Mouse (Mus musculus): ENCODE results near the gene 1700088E04Rik. TPM values are rescaled to one million over a fixed set of nuclear protein-coding genes. Genes with fewer than 3 reads are reported as not detected.

Gene 1700088E04Rik
- polyA plus RNA-seq, 1 experiment from 2014 or later, result 9.4 TPM

DNA sequence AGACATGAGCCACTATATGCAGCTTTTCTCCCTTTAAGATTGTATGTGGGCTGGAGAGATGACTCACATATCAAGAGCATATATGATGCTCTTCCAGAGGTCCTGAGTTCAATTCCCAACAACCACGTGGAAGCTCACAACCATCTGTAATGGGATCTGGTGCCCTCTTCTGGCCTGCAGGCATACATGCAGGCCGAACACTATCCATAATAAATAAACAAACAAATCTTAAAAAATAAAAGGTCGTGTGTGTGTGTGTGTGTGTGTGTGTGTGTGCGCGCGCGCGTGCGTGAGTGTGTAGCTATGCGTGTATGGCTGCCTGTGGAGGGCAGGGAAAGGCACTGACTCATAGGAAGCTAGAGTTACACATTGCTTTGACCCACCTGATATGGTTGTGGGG lies 1.4 kb downstream of the 1700088E04Rik start:
- ATAC-seq (ENCODE audit: insufficient read depth, low FRiP score, low TSS enrichment), result no peak
- no peak overlapping the region for H3K9ac ChIP-seq (ENCODE audit: low read length)
- H3K36me3 ChIP-seq (ENCODE audit: control insufficient read depth, insufficient read depth, low read length), result 0 out of 2 replicates have a peak, but pooled peaks cover 2% of the 10 kb centered on the region
- no peak overlapping the region for H3K4me2 ChIP-seq (ENCODE audit: low read depth)
- peaks cover 11% of the 10 kb centered on the region for H3K4me1 ChIP-seq (ENCODE audit: control insufficient read depth, insufficient read depth, low read length)
- DNase-seq (ENCODE audit: low spot score), result no peak
- no peak overlapping the region for H3K27ac ChIP-seq (ENCODE audit: low read depth, low read length)
- no peaks in the 10 kb centered on the region for H3K27me3 ChIP-seq (ENCODE audit: control insufficient read depth, insufficient read depth, low read length)
- 60% methylated on average over 10 of the region's 10 CpGs for WGBS
- H3K9me3 ChIP-seq (ENCODE audit: control insufficient read depth, low read length), result no peaks in the 10 kb centered on the region
- no peak overlapping the region for H3K4me3 ChIP-seq (ENCODE audit: low read depth, low read length)

GRCm38 (mm10) chr15:79135783-79136575 lies 5.1 kb downstream of the 1700088E04Rik start:
- no peak overlapping the region for H3K27ac ChIP-seq (ENCODE audit: low read depth, low read length)
- WGBS, result 65% methylated on average over 11 of the region's 11 CpGs
- H3K4me2 ChIP-seq (ENCODE audit: low read depth), result no peak overlapping the region
- H3K9ac ChIP-seq (ENCODE audit: low read length), result no peak overlapping the region
- no peaks in the 10 kb centered on the region for H3K9me3 ChIP-seq (ENCODE audit: control insufficient read depth, low read length)
- no peak overlapping the region for H3K4me3 ChIP-seq (ENCODE audit: low read depth, low read length)
- no peaks in the 10 kb centered on the region for H3K36me3 ChIP-seq (ENCODE audit: control insufficient read depth, insufficient read depth, low read length)
- ATAC-seq (ENCODE audit: insufficient read depth, low FRiP score, low TSS enrichment) (no peak), DNase-seq (ENCODE audit: low spot score) (no peak)
- peaks cover 4% of the 10 kb centered on the region for H3K4me1 ChIP-seq (ENCODE audit: control insufficient read depth, insufficient read depth, low read length)
- H3K27me3 ChIP-seq (ENCODE audit: control insufficient read depth, insufficient read depth, low read length), result no peaks in the 10 kb centered on the region

GRCm38 (mm10) chr15:79135332-79135731 lies 5.7 kb downstream of the 1700088E04Rik start:
- H3K9me3 ChIP-seq (ENCODE audit: control insufficient read depth, low read length), result no peaks in the 10 kb centered on the region
- 81% methylated on average over 9 of the region's 9 CpGs for WGBS

DNA sequence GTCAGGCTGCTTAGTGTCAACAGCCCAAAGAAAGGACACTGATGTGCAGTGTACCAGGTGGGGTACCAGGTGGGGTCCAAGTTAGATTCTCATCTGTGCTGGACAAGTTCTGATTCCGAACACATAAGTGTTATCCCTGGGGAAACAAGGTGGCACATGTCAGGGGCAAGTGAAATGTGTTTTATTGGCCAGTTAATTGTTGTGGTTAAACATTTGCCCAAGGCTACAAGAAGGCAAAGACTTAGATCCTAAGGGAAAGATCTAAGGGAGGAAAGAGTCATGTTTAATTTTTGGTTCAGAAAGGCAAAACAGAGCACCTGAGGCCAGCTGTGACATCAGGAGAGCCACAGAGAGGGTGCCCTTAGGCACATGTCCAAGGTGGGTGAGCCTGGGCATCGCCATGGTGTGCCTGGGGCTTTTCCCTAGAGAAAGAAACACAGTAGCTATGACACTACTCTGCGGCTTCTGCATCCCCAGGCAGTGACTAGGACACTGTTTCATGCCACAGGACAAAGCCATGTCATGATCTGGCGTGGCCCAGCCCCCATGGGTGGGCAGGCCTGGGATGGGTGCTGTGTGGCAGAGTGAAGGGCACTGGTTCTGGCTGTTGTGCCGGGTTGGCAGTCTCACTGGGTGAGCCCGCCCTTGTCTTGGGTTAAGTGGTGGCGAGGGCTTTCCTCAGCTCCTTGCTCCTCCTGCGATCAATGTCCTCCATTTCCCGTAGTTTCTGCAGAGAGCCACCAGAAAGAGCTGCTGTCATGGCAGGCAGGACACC lies 6.4 kb downstream of the 1700088E04Rik start:
- no peak overlapping the region for H3K4me2 ChIP-seq (ENCODE audit: low read depth)
- H3K9me3 ChIP-seq (ENCODE audit: control insufficient read depth, low read length), result no peaks in the 10 kb centered on the region
- DNase-seq (ENCODE audit: low spot score) (no peak), ATAC-seq (ENCODE audit: insufficient read depth, low FRiP score, low TSS enrichment) (no peak)
- peaks cover 2% of the 10 kb centered on the region for H3K36me3 ChIP-seq (ENCODE audit: control insufficient read depth, insufficient read depth, low read length)
- no peak overlapping the region for H3K9ac ChIP-seq (ENCODE audit: low read length)
- no peaks in the 10 kb centered on the region for H3K27me3 ChIP-seq (ENCODE audit: control insufficient read depth, insufficient read depth, low read length)
- no peaks in the 10 kb centered on the region for H3K4me1 ChIP-seq (ENCODE audit: control insufficient read depth, insufficient read depth, low read length)
- WGBS, result 87% methylated on average over 9 of the region's 9 CpGs
- no peak overlapping the region for H3K4me3 ChIP-seq (ENCODE audit: low read depth, low read length)
- H3K27ac ChIP-seq (ENCODE audit: low read depth, low read length), result no peak overlapping the region

More at GRCm38 (mm10) chr15:79135332-79135731, 5.7 kb downstream of the 1700088E04Rik start:
- Histone ChIP-seq H3K9ac (ENCODE audit: low read length) (no peak overlapping the region), H3K4me2 (ENCODE audit: low read depth) (no peak overlapping the region), H3K4me3 (ENCODE audit: low read depth, low read length) (no peak overlapping the region), H3K27me3 (ENCODE audit: control insufficient read depth, insufficient read depth, low read length) (no peaks in the 10 kb centered on the region), H3K36me3 (ENCODE audit: control insufficient read depth, insufficient read depth, low read length) (no peaks in the 10 kb centered on the region; the same call in 1 of the 2 replicates), H3K4me1 (ENCODE audit: control insufficient read depth, insufficient read depth, low read length) (peaks cover under 1% of the 10 kb centered on the region), H3K27ac (ENCODE audit: low read depth, low read length) (no peak overlapping the region)
- DNase-seq (ENCODE audit: low spot score) (no peak), ATAC-seq (ENCODE audit: insufficient read depth, low FRiP score, low TSS enrichment) (no peak)

- H3K27me3 ChIP-seq (ENCODE audit: control insufficient read depth, insufficient read depth, low read length), result no peaks in the 10 kb centered on the region
- H3K4me3 ChIP-seq (ENCODE audit: low read depth, low read length), result no peak overlapping the region
- H3K4me1 ChIP-seq (ENCODE audit: control insufficient read depth, insufficient read depth, low read length), result no peaks in the 10 kb centered on the region
- H3K9ac ChIP-seq (ENCODE audit: low read length), result no peak overlapping the region
- peaks cover 2% of the 10 kb centered on the region for H3K36me3 ChIP-seq (ENCODE audit: control insufficient read depth, insufficient read depth, low read length)
- 84% methylated on average over 6 of the region's 6 CpGs for WGBS
- no peak for DNase-seq (ENCODE audit: low spot score)
- no peak for ATAC-seq (ENCODE audit: insufficient read depth, low FRiP score, low TSS enrichment)
- H3K9me3 ChIP-seq (ENCODE audit: control insufficient read depth, low read length), result no peaks in the 10 kb centered on the region
- H3K4me2 ChIP-seq (ENCODE audit: low read depth), result no peak overlapping the region
- no peak overlapping the region for H3K27ac ChIP-seq (ENCODE audit: low read depth, low read length)
These were observed 7.8 kb downstream of the 1700088E04Rik start for GRCm38 (mm10) chr15:79133191-79133661.

DNA sequence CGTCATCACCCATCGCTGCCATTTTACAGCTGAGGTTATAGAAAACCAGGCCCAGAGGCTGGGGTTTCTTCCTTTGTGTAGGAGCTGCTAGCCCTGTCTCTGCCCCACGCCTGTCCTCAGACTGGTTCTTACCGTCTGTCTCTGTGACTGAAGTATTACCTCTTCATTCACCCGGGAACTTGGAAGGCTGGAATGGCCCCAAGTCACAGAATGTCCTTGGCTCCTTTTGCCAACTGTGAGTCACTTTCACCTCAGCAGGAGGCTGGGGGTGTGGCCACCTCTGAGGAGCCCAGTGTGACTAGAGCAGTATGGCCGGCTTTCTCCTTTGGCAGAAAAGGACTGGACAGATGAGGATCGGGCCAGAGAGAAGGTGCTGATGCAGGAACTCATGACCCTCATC lies 9.6 kb downstream of the 1700088E04Rik start:
- no peak overlapping the region for H3K9ac ChIP-seq (ENCODE audit: low read length)
- ATAC-seq (ENCODE audit: insufficient read depth, low FRiP score, low TSS enrichment) (no peak), DNase-seq (ENCODE audit: low spot score) (no peak)
- H3K27me3 ChIP-seq (ENCODE audit: control insufficient read depth, insufficient read depth, low read length), result no peaks in the 10 kb centered on the region
- H3K4me1 ChIP-seq (ENCODE audit: control insufficient read depth, insufficient read depth, low read length), result no peaks in the 10 kb centered on the region
- H3K9me3 ChIP-seq (ENCODE audit: control insufficient read depth, low read length), result no peaks in the 10 kb centered on the region
- WGBS, result 85% methylated on average over 7 of the region's 7 CpGs
- no peak overlapping the region for H3K4me3 ChIP-seq (ENCODE audit: low read depth, low read length)
- H3K36me3 ChIP-seq (ENCODE audit: control insufficient read depth, insufficient read depth, low read length), result peaks cover 12% of the 10 kb centered on the region
- H3K4me2 ChIP-seq (ENCODE audit: low read depth), result no peak overlapping the region
- no peak overlapping the region for H3K27ac ChIP-seq (ENCODE audit: low read depth, low read length)

GRCm38 (mm10) chr15:79130782-79131181 lies 10.3 kb downstream of the 1700088E04Rik start:
- Histone ChIP-seq H3K36me3 (ENCODE audit: control insufficient read depth, insufficient read depth, low read length) (peaks cover 12% of the 10 kb centered on the region), H3K4me1 (ENCODE audit: control insufficient read depth, insufficient read depth, low read length) (no peaks in the 10 kb centered on the region), H3K27ac (ENCODE audit: low read depth, low read length) (no peak overlapping the region), H3K9me3 (ENCODE audit: control insufficient read depth, low read length) (no peaks in the 10 kb centered on the region), H3K27me3 (ENCODE audit: control insufficient read depth, insufficient read depth, low read length) (no peaks in the 10 kb centered on the region), H3K9ac (ENCODE audit: low read length) (no peak overlapping the region), H3K4me2 (ENCODE audit: low read depth) (no peak overlapping the region), H3K4me3 (ENCODE audit: low read depth, low read length) (no peak overlapping the region)
- 89% methylated on average over 10 of the region's 10 CpGs for WGBS
- DNase-seq (ENCODE audit: low spot score) (no peak), ATAC-seq (ENCODE audit: insufficient read depth, low FRiP score, low TSS enrichment) (no peak)

GRCm38 (mm10) chr15:79129311-79129710 lies 11.7 kb downstream of the 1700088E04Rik start:
- Histone ChIP-seq H3K36me3 (ENCODE audit: control insufficient read depth, insufficient read depth, low read length) (peaks cover 14% of the 10 kb centered on the region), H3K4me2 (ENCODE audit: low read depth) (no peak overlapping the region), H3K9ac (ENCODE audit: low read length) (no peak overlapping the region), H3K4me1 (ENCODE audit: control insufficient read depth, insufficient read depth, low read length) (no peaks in the 10 kb centered on the region), H3K4me3 (ENCODE audit: low read depth, low read length) (no peak overlapping the region), H3K27ac (ENCODE audit: low read depth, low read length) (no peak overlapping the region), H3K9me3 (ENCODE audit: control insufficient read depth, low read length) (no peaks in the 10 kb centered on the region), H3K27me3 (ENCODE audit: control insufficient read depth, insufficient read depth, low read length) (no peaks in the 10 kb centered on the region)
- ATAC-seq (ENCODE audit: insufficient read depth, low FRiP score, low TSS enrichment) (no peak), DNase-seq (ENCODE audit: low spot score) (no peak)
- 80% methylated on average over 7 of the region's 7 CpGs for WGBS

All from neural tube, embryonic 11.5 days (tissue).